Mouse (Mus musculus): ENCODE data around the gene Rom1. TPM values are rescaled to one million over a fixed set of nuclear protein-coding genes. Genes with fewer than 3 reads are reported as not detected.

Gene Rom1
- polyA plus RNA-seq, 1 experiment from 2014 or later: 4.5 TPM

GRCm38 (mm10) chr19:8892829-8893766, 36.1 kb downstream of the Rom1 start, which contains the start of gene Ints5:
Gene Ints5, plus strand, starts transcription at chr19:8893005.
- Histone ChIP-seq H3K36me3 (ENCODE audit: insufficient read depth, low read length) (peaks cover 25% of the 10 kb centered on the region), H3K4me1 (ENCODE audit: insufficient read depth, low read length) (peaks cover 24% of the 10 kb centered on the region), H3K4me3 (ENCODE audit: low read length) (peak within 1 kb of the TSS; percentile 85), H3K27me3 (ENCODE audit: insufficient read depth, low read length) (no peaks in the 10 kb centered on the region), H3K4me2 (replicated peaks; ENCODE audit: low read depth, low read length) (peak within 1 kb of the TSS; percentile 81), H3K27ac (ENCODE audit: low read length) (peak within 1 kb of the TSS; percentile 84), H3K9ac (replicated peaks; ENCODE audit: low read length) (peak within 1 kb of the TSS; percentile 96), H3K9me3 (ENCODE audit: low read length) (no peaks in the 10 kb centered on the region)
- ATAC-seq (ENCODE audit: low FRiP score, low TSS enrichment): peak; percentile 42
- WGBS: 2% methylated on average over 54 of the region's 54 CpGs

GRCm38 (mm10) chr19:8888511-8889385, 40.4 kb downstream of the Rom1 start, which contains the start of the genes 1810009A15Rik and Gm49416:
Gene 1810009A15Rik, plus strand, starts transcription at chr19:8888853.
Gene Gm49416, plus strand, starts transcription at chr19:8888926.
- Histone ChIP-seq H3K9me3 (ENCODE audit: low read length) (no peaks in the 10 kb centered on the region), H3K9ac (replicated peaks; ENCODE audit: low read length) (peak within 1 kb of the TSS; percentile 92), H3K27ac (ENCODE audit: low read length) (peak within 1 kb of the TSS; percentile 93), H3K4me3 (ENCODE audit: low read length) (peak within 1 kb of the TSS; percentile 81), H3K36me3 (ENCODE audit: insufficient read depth, low read length) (peaks cover 13% of the 10 kb centered on the region; the same call in 1 of the 2 replicates), H3K27me3 (ENCODE audit: insufficient read depth, low read length) (no peaks in the 10 kb centered on the region), H3K4me1 (ENCODE audit: insufficient read depth, low read length) (peaks cover 20% of the 10 kb centered on the region), H3K4me2 (replicated peaks; ENCODE audit: low read depth, low read length) (peak within 1 kb of the TSS; percentile 88)
- ATAC-seq (ENCODE audit: low FRiP score, low TSS enrichment): peak; percentile 95
- WGBS: under 1% methylated on average over 58 of the region's 58 CpGs

- Histone ChIP-seq H3K9me3 (ENCODE audit: low read length) (no peaks in the 10 kb centered on the region), H3K9ac (replicated peaks; ENCODE audit: low read length) (peak overlapping the region; percentile 92), H3K4me3 (ENCODE audit: low read length) (peak overlapping the region; percentile 81), H3K27ac (ENCODE audit: low read length) (peak overlapping the region; percentile 86), H3K27me3 (ENCODE audit: insufficient read depth, low read length) (no peaks in the 10 kb centered on the region), H3K36me3 (ENCODE audit: insufficient read depth, low read length) (peaks cover 13% of the 10 kb centered on the region; the same call in 1 of the 2 replicates), H3K4me1 (ENCODE audit: insufficient read depth, low read length) (peaks cover 17% of the 10 kb centered on the region), H3K4me2 (replicated peaks; ENCODE audit: low read depth, low read length) (peak overlapping the region; percentile 88)
- ATAC-seq (ENCODE audit: low FRiP score, low TSS enrichment): no peak
- WGBS: 15% methylated on average over 19 of the region's 19 CpGs
Observed at GRCm38 (mm10) chr19:8887585-8888463, 41.3 kb downstream of the Rom1 start.

GRCm38 (mm10) chr19:8886916-8887584, 42.1 kb downstream of the Rom1 start:
- H3K4me1 ChIP-seq (ENCODE audit: insufficient read depth, low read length): peaks cover 17% of the 10 kb centered on the region
- H3K9ac ChIP-seq (replicated peaks; ENCODE audit: low read length): peak overlapping the region; percentile 92
- H3K4me3 ChIP-seq (ENCODE audit: low read length): peak overlapping the region; percentile 81; the same call in 1 of the 2 replicates
- no peaks in the 10 kb centered on the region for H3K27me3 ChIP-seq (ENCODE audit: insufficient read depth, low read length)
- H3K9me3 ChIP-seq (ENCODE audit: low read length): no peaks in the 10 kb centered on the region
- WGBS: 54% methylated on average over 1 of the region's 1 CpGs
- peaks cover 13% of the 10 kb centered on the region; the same call in 1 of the 2 replicates for H3K36me3 ChIP-seq (ENCODE audit: insufficient read depth, low read length)
- H3K4me2 ChIP-seq (replicated peaks; ENCODE audit: low read depth, low read length): peak overlapping the region; percentile 88
- peak overlapping the region; percentile 86 for H3K27ac ChIP-seq (ENCODE audit: low read length)
- no peak for ATAC-seq (ENCODE audit: low FRiP score, low TSS enrichment)

- no peaks in the 10 kb centered on the region for H3K9me3 ChIP-seq (ENCODE audit: low read length)
- no peak for ATAC-seq (ENCODE audit: low FRiP score, low TSS enrichment)
- H3K9ac ChIP-seq (replicated peaks; ENCODE audit: low read length): no peak within 1 kb of the TSS
- H3K4me3 ChIP-seq (ENCODE audit: low read length): no peak within 1 kb of the TSS
- 87% methylated on average over 3 of the region's 3 CpGs for WGBS
- no peaks in the 10 kb centered on the region for H3K36me3 ChIP-seq (ENCODE audit: insufficient read depth, low read length)
- no peaks in the 10 kb centered on the region for H3K27me3 ChIP-seq (ENCODE audit: insufficient read depth, low read length)
- H3K4me2 ChIP-seq (replicated peaks; ENCODE audit: low read depth, low read length): no peak within 1 kb of the TSS
- no peak within 1 kb of the TSS for H3K27ac ChIP-seq (ENCODE audit: low read length)
- peaks cover 18% of the 10 kb centered on the region for H3K4me1 ChIP-seq (ENCODE audit: insufficient read depth, low read length)
Observed at GRCm38 (mm10) chr19:8883616-8884015, 45.5 kb downstream of the Rom1 start, which contains the start of the genes Lbhd1 and Gm49403. Gene Lbhd1, plus strand, starts transcription at chr19:8883732. Gene Gm49403, plus strand, starts transcription at chr19:8883930.

GRCm38 (mm10) chr19:8881034-8881392, 48.1 kb downstream of the Rom1 start:
- Histone ChIP-seq H3K27me3 (ENCODE audit: insufficient read depth, low read length) (no peaks in the 10 kb centered on the region), H3K9ac (replicated peaks; ENCODE audit: low read length) (peak overlapping the region; percentile 92), H3K4me3 (ENCODE audit: low read length) (peak overlapping the region; percentile 92), H3K36me3 (ENCODE audit: insufficient read depth, low read length) (peaks cover 18% of the 10 kb centered on the region), H3K9me3 (ENCODE audit: low read length) (no peaks in the 10 kb centered on the region), H3K4me2 (replicated peaks; ENCODE audit: low read depth, low read length) (peak overlapping the region; percentile 83), H3K4me1 (ENCODE audit: insufficient read depth, low read length) (peaks cover 10% of the 10 kb centered on the region), H3K27ac (ENCODE audit: low read length) (no peak overlapping the region)
- ATAC-seq (ENCODE audit: low FRiP score, low TSS enrichment): 0 out of 2 replicates have a peak, but pooled peaks have one; percentile 19
- 19% methylated on average over 3 of the region's 3 CpGs for WGBS

- H3K9me3 ChIP-seq (ENCODE audit: low read length): no peaks in the 10 kb centered on the region
- no peaks in the 10 kb centered on the region for H3K27me3 ChIP-seq (ENCODE audit: insufficient read depth, low read length)
- peak within 1 kb of the TSS; percentile 87 for H3K27ac ChIP-seq (ENCODE audit: low read length)
- ATAC-seq (ENCODE audit: low FRiP score, low TSS enrichment): peak; percentile 98
- peak within 1 kb of the TSS; percentile 92 for H3K4me3 ChIP-seq (ENCODE audit: low read length)
- H3K36me3 ChIP-seq (ENCODE audit: insufficient read depth, low read length): peaks cover 23% of the 10 kb centered on the region
- peak within 1 kb of the TSS; percentile 83 for H3K4me2 ChIP-seq (replicated peaks; ENCODE audit: low read depth, low read length)
- under 1% methylated on average over 42 of the region's 42 CpGs for WGBS
- H3K9ac ChIP-seq (replicated peaks; ENCODE audit: low read length): peak within 1 kb of the TSS; percentile 92
- H3K4me1 ChIP-seq (ENCODE audit: insufficient read depth, low read length): peaks cover 10% of the 10 kb centered on the region
Observed at GRCm38 (mm10) chr19:8880311-8881033, 48.7 kb downstream of the Rom1 start, which contains the start of gene Uqcc3. Gene Uqcc3, minus strand, starts transcription at chr19:8880923.

Data from kidney, embryonic 16.5 days (tissue).